In the genomic region with DNA sequence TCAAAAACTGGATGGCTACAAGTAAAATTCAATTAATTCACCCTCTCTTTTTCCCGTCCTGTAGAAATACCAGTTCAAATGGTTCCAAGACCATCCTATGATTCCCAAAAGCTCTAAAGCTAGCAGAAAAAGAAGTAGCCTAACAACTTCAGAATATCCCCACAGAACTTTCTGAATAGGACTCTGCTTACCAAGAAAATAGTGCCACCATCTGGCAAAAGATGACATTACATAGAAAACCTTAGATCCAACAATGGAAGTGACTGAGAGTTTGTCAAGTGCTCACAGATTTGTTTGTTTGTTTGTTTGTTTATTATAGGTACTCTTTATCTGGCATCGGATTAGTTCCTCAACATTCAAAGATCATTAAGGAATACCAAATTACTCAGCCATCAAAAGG, we compare ENCODE assay signal across 10 mouse cellular contexts.
A peak's percentile ranks its signal among the peaks of the same experiment; 100 is the strongest.
DNase-seq lines count a peak whose midpoint lies in the region; ATAC-seq and TF ChIP-seq lines count a peak whose summit lies in the region.
"Had no signal": no experiment of that assay in that cellular context is flagged by ENCODE, and none has a peak within 500 bp of the region (broad histone marks: within the 10 kb centered on the region; RNA-seq: fewer than 3 reads in every experiment).

No protein-coding gene starts in this region.

- H3K4me2 ChIP-seq in hindbrain, embryonic 11.5 days (replicated peaks; ENCODE audit: low read depth, low read length) = no peak overlapping the region
- H3K4me2 ChIP-seq in hindbrain, postnatal 0 days (ENCODE audit: low read depth, low read length) = no peak overlapping the region
- no peak overlapping the region for H3K4me2 ChIP-seq in embryonic facial prominence, embryonic 14.5 days (ENCODE audit: low read depth, low read length)
- H3K4me2 ChIP-seq: limb, embryonic 13.5 days had no signal

- no peak for ATAC-seq in hindbrain, embryonic 11.5 days (ENCODE audit: low FRiP score)
- no peak for ATAC-seq in hindbrain, postnatal 0 days
- ATAC-seq in G1E (ENCODE audit: extremely low read depth, insufficient number of reproducible peaks, low FRiP score, poor library complexity, severe bottlenecking) = no peak
- no peak for ATAC-seq in embryonic facial prominence, embryonic 14.5 days (ENCODE audit: low read depth)

- H3K27me3 ChIP-seq in hindbrain, embryonic 11.5 days (ENCODE audit: control insufficient read depth, insufficient read depth, low read length) = no peaks in the 10 kb centered on the region
- H3K27me3 ChIP-seq in hindbrain, postnatal 0 days (ENCODE audit: insufficient read depth, low read length) = no peaks in the 10 kb centered on the region
- no peaks in the 10 kb centered on the region for H3K27me3 ChIP-seq in G1E (ENCODE audit: insufficient read depth, low read length)
- no peaks in the 10 kb centered on the region for H3K27me3 ChIP-seq in embryonic facial prominence, embryonic 14.5 days (replicated peaks; ENCODE audit: control insufficient read depth, insufficient read depth, low read length)
- no peaks in the 10 kb centered on the region for H3K27me3 ChIP-seq in cerebellum, adult 2 months (ENCODE audit: control insufficient read depth, insufficient read depth, low read length)
- H3K27me3 ChIP-seq: limb, embryonic 13.5 days had no signal

- TF ChIP-seq CTCF in hindbrain, postnatal 0 days (IDR thresholded peaks at IDR 0.05; ENCODE audit: low read depth) = no peak; the same call in 1 of the 2 replicates
- no peak for TF ChIP-seq CTCF in G1E (IDR thresholded peaks at IDR 0.05; ENCODE audit: low read depth, low read length)
- TF ChIP-seq CTCF in cerebellum, adult 2 months (IDR thresholded peaks at IDR 0.05; ENCODE audit: borderline replicate concordance, insufficient read depth, low read depth, low read length) = no peak

- H3K27ac ChIP-seq in hindbrain, embryonic 11.5 days (ENCODE audit: low read depth, low read length) = no peak overlapping the region
- H3K27ac ChIP-seq in hindbrain, postnatal 0 days = no peak overlapping the region
- no peak overlapping the region for H3K27ac ChIP-seq in embryonic facial prominence, embryonic 14.5 days (replicated peaks; ENCODE audit: low read depth, low read length)
- H3K27ac ChIP-seq in cerebellum, adult 2 months (ENCODE audit: insufficient read depth, low read length) = no peak overlapping the region
- H3K27ac ChIP-seq: limb, embryonic 13.5 days had no signal

- TF ChIP-seq POLR2A in cerebellum, adult 2 months (IDR thresholded peaks at IDR 0.05; ENCODE audit: borderline replicate concordance, insufficient read depth, low read length) = no peak

- no peak overlapping the region for H3K4me3 ChIP-seq in hindbrain, embryonic 11.5 days (ENCODE audit: low read depth, low read length)
- no peak overlapping the region for H3K4me3 ChIP-seq in hindbrain, postnatal 0 days (ENCODE audit: low read length)
- H3K4me3 ChIP-seq in G1E (ENCODE audit: low read depth, low read length) = no peak overlapping the region
- H3K4me3 ChIP-seq in embryonic facial prominence, embryonic 14.5 days (ENCODE audit: low read depth, low read length) = no peak overlapping the region
- H3K4me3 ChIP-seq in cerebellum, adult 2 months (replicated peaks; ENCODE audit: insufficient read depth, low read depth, low read length) = no peak overlapping the region
- H3K4me3 ChIP-seq: limb, embryonic 13.5 days had no signal

- H3K9ac ChIP-seq in hindbrain, embryonic 11.5 days (ENCODE audit: low read depth, low read length) = no peak overlapping the region
- H3K9ac ChIP-seq in hindbrain, postnatal 0 days (replicated peaks; ENCODE audit: low read length) = no peak overlapping the region
- no peak overlapping the region for H3K9ac ChIP-seq in embryonic facial prominence, embryonic 14.5 days (ENCODE audit: low read depth, low read length)
- H3K9ac ChIP-seq: limb, embryonic 13.5 days had no signal

- H3K9me3 ChIP-seq in hindbrain, embryonic 11.5 days (ENCODE audit: control insufficient read depth, low read length) = no peaks in the 10 kb centered on the region
- no peaks in the 10 kb centered on the region for H3K9me3 ChIP-seq in hindbrain, postnatal 0 days (ENCODE audit: low read length)
- no peaks in the 10 kb centered on the region for H3K9me3 ChIP-seq in G1E (replicated peaks)
- no peaks in the 10 kb centered on the region for H3K9me3 ChIP-seq in embryonic facial prominence, embryonic 14.5 days (ENCODE audit: control insufficient read depth, low read length)
- H3K9me3 ChIP-seq: limb, embryonic 13.5 days had no signal

- H3K36me3 ChIP-seq in hindbrain, embryonic 11.5 days (ENCODE audit: control insufficient read depth, insufficient read depth, low read length) = no peaks in the 10 kb centered on the region
- no peaks in the 10 kb centered on the region for H3K36me3 ChIP-seq in hindbrain, postnatal 0 days (ENCODE audit: insufficient read depth, low read length)
- H3K36me3 ChIP-seq in G1E (replicated peaks) = no peaks in the 10 kb centered on the region
- H3K36me3 ChIP-seq in embryonic facial prominence, embryonic 14.5 days (ENCODE audit: control insufficient read depth, insufficient read depth, low read length) = no peaks in the 10 kb centered on the region
- H3K36me3 ChIP-seq: limb, embryonic 13.5 days had no signal

- 50% methylated on average over 2 of the region's 2 CpGs for WGBS in hindbrain, embryonic 11.5 days
- 53% methylated on average over 2 of the region's 2 CpGs for WGBS in hindbrain, postnatal 0 days
- WGBS in embryonic facial prominence, embryonic 14.5 days = 47% methylated on average over 2 of the region's 2 CpGs
- 54% methylated on average over 2 of the region's 2 CpGs for WGBS in cerebellum, adult 2 months

- H3K4me1 ChIP-seq in hindbrain, embryonic 11.5 days (replicated peaks; ENCODE audit: control insufficient read depth, insufficient read depth, low read length) = no peaks in the 10 kb centered on the region
- H3K4me1 ChIP-seq in hindbrain, postnatal 0 days (ENCODE audit: insufficient read depth, low read length) = no peaks in the 10 kb centered on the region
- no peaks in the 10 kb centered on the region for H3K4me1 ChIP-seq in G1E (ENCODE audit: insufficient read depth, low read depth, low read length)
- no peaks in the 10 kb centered on the region for H3K4me1 ChIP-seq in embryonic facial prominence, embryonic 14.5 days (ENCODE audit: control insufficient read depth, insufficient read depth, low read length)
- H3K4me1 ChIP-seq in cerebellum, adult 2 months (ENCODE audit: control insufficient read depth, insufficient read depth, low read length) = no peaks in the 10 kb centered on the region
- H3K4me1 ChIP-seq: limb, embryonic 13.5 days had no signal

- DNase-seq in hindbrain, embryonic 11.5 days (ENCODE audit: low spot score) = peak; percentile 1
- no peak for DNase-seq in hindbrain, postnatal 0 days (ENCODE audit: low spot score)
- DNase-seq in 3134 (ENCODE audit: extremely low read depth, insufficient read length, low spot score) (peak; percentile 5), G1E (ENCODE audit: low spot score) (peak; percentile 1)
- DNase-seq in embryonic facial prominence, embryonic 14.5 days (ENCODE audit: low spot score) = peak; percentile 9
- no peak for DNase-seq in cerebellum, adult 11-12 months
- DNase-seq in cerebellum, adult 2 months = no peak
- no peak for DNase-seq in frontal cortex, postnatal 36 days (ENCODE audit: low spot score in 2 of 2)
- DNase-seq: gastrocnemius, postnatal 10 days had no signal

Comparison
In these comparisons a context has a peak if more than half of its experiments do, and no peak if none do; other contexts are left out.
1. DNase-seq: peak in hindbrain, embryonic 11.5 days (single experiment), 3134 (single experiment), G1E (single experiment) and embryonic facial prominence, embryonic 14.5 days (single experiment); none in hindbrain, postnatal 0 days (single experiment), cerebellum, adult 11-12 months (single experiment), cerebellum, adult 2 months (0 of 2) and frontal cortex, postnatal 36 days (0 of 2).